Mouse (Mus musculus) lung, postnatal 0 days (tissue): Measurements from ENCODE around the gene Pkig.

Source experiments
- CTCF ChIP-seq: IDR thresholded peaks from 2 replicates; pipeline ENCODE4 v1.5.1; 2016; ENCODE audit warnings: antibody characterized with exemption, mild to moderate bottlenecking
- EP300 ChIP-seq: IDR thresholded peaks from 2 replicates; pipeline ENCODE4 v1.6.1; 2016; ENCODE audit warnings: antibody characterized with exemption, mild to moderate bottlenecking, control low read depth

DNA sequence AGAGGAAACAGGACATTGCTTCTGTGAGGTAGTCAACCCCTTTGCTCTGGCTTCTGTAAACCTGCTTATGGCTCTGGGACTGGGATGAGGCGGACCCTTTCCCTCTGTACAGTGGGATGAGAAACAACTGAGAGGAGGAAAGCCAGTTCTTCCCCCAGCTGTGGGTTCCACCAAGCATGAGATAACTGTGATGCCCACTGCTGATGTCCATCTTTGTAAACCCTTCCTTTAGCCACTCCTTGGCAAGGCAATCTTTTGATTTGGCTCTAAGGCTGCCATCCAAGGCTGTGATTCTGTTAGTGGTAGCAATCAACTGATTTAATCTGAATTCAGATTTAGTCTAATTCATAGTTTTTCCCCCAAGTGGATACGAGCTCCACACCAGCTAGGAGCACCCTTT lies 700 bp upstream of the Pkig start:
- TF ChIP-seq CTCF (no peak), EP300 (no peak)
